ENCODE assay signal across 11 mouse cellular contexts in the genomic region with DNA sequence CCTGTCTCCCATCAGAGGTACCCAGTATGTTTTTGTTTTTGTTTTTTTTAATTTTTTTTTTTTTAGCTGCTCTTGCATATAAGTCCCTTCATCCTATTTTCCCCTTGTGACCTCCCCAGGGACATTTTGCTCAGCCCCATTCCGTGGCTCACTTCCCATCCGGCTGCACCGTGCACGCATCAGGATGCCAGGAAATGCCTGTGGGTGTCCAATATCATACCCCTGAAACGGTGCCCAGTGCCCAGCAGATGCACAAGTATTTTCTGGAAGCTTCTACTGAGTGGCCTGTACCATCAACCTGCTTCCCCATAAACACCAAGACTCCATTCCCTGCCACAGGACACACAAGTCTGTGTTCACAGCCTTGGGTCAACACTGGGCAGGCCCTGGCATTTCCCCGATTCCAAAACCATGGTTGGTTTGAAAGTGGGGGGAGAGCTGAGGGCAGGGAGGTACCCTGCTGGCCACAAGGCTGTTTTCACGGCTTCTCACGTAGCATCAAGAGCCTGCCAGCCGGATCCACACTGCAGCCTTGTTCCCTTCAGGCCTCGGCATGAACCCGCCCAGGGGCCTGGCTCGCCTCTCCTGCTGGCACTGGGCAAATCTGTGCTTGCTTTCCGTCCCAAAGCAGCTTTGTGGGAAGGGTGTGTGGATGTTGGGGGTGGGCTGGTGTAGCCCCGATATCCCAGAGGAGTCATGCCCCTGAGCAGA. TPM values are rescaled to one million over a fixed set of nuclear protein-coding genes. Genes with fewer than 3 reads are reported as not detected.
DNase-seq lines count a peak whose midpoint lies in the region; ATAC-seq and TF ChIP-seq lines count a peak whose summit lies in the region.
"Had no signal": no experiment of that assay in that cellular context is flagged by ENCODE, and none has a peak within 500 bp of the region (broad histone marks: within the 10 kb centered on the region; RNA-seq: fewer than 3 reads in every experiment).

No protein-coding gene starts in this region.

- H3K27ac ChIP-seq in forebrain, embryonic 16.5 days (ENCODE audit: low read length) = no peak overlapping the region
- no peak overlapping the region for H3K27ac ChIP-seq in forebrain, embryonic 11.5 days (ENCODE audit: low read depth, low read length)
- 0 out of 2 replicates have a peak overlapping the region, but pooled peaks have one; percentile 14 for H3K27ac ChIP-seq in stomach, embryonic 16.5 days (ENCODE audit: low read length)
- no peak overlapping the region for H3K27ac ChIP-seq in stomach, postnatal 0 days (replicated peaks)
- H3K27ac ChIP-seq: heart, embryonic 10.5 days; liver, embryonic 15.5 days had no signal

- peak; percentile 31; the same call in 1 of the 2 replicates for ATAC-seq in forebrain, embryonic 16.5 days
- ATAC-seq in forebrain, embryonic 11.5 days (replicated peaks; ENCODE audit: low FRiP score) = no peak
- no peak for ATAC-seq in stomach, embryonic 16.5 days (ENCODE audit: insufficient read depth, low FRiP score)
- no peak for ATAC-seq in stomach, postnatal 0 days (ENCODE audit: low FRiP score, low TSS enrichment)
- no peak for ATAC-seq in monocyte, adult 5-6 weeks (replicated peaks; ENCODE audit: insufficient number of reproducible peaks, low FRiP score, low TSS enrichment, poor library complexity, severe bottlenecking)
- no peak for ATAC-seq in frontal cortex, adult (ENCODE audit: low TSS enrichment)

- H3K9ac ChIP-seq in forebrain, embryonic 16.5 days (replicated peaks; ENCODE audit: low read depth, low read length) = no peak overlapping the region
- H3K9ac ChIP-seq in forebrain, embryonic 11.5 days (ENCODE audit: low read length) = no peak overlapping the region
- H3K9ac ChIP-seq in stomach, embryonic 16.5 days (ENCODE audit: low read length) = 0 out of 2 replicates have a peak overlapping the region, but pooled peaks have one; percentile 35
- no peak overlapping the region for H3K9ac ChIP-seq in stomach, postnatal 0 days (ENCODE audit: low read length)
- H3K9ac ChIP-seq: liver, embryonic 15.5 days had no signal

- peaks cover 3% of the 10 kb centered on the region; the same call in 1 of the 2 replicates for H3K9me3 ChIP-seq in forebrain, embryonic 16.5 days (ENCODE audit: control insufficient read depth, low read length)
- no peaks in the 10 kb centered on the region for H3K9me3 ChIP-seq in forebrain, embryonic 11.5 days (ENCODE audit: control insufficient read depth, low read length)
- no peaks in the 10 kb centered on the region for H3K9me3 ChIP-seq in stomach, embryonic 16.5 days (replicated peaks; ENCODE audit: control insufficient read depth, low read length)
- H3K9me3 ChIP-seq in stomach, postnatal 0 days (ENCODE audit: control insufficient read depth, low read length) = no peaks in the 10 kb centered on the region
- H3K9me3 ChIP-seq: heart, embryonic 10.5 days; liver, embryonic 15.5 days had no signal

- no peaks in the 10 kb centered on the region for H3K27me3 ChIP-seq in forebrain, embryonic 16.5 days (replicated peaks; ENCODE audit: control insufficient read depth, insufficient read depth, low read length)
- H3K27me3 ChIP-seq in forebrain, embryonic 11.5 days (ENCODE audit: control insufficient read depth, insufficient read depth, low read length) = no peaks in the 10 kb centered on the region
- H3K27me3 ChIP-seq in stomach, embryonic 16.5 days (ENCODE audit: control insufficient read depth, insufficient read depth, low read length) = no peaks in the 10 kb centered on the region
- H3K27me3 ChIP-seq in stomach, postnatal 0 days (ENCODE audit: control insufficient read depth, insufficient read depth, low read length) = no peaks in the 10 kb centered on the region
- H3K27me3 ChIP-seq: liver, embryonic 15.5 days had no signal

- no peak overlapping the region for H3K4me3 ChIP-seq in forebrain, embryonic 16.5 days (replicated peaks; ENCODE audit: low read length)
- H3K4me3 ChIP-seq in forebrain, embryonic 11.5 days (ENCODE audit: low read depth, low read length) = no peak overlapping the region
- H3K4me3 ChIP-seq in stomach, embryonic 16.5 days (replicated peaks; ENCODE audit: low read length) = no peak overlapping the region
- no peak overlapping the region for H3K4me3 ChIP-seq in stomach, postnatal 0 days (ENCODE audit: low read depth, low read length)
- H3K4me3 ChIP-seq: heart, embryonic 10.5 days; liver, embryonic 15.5 days had no signal

- no peak for TF ChIP-seq CTCF in stomach, postnatal 0 days (IDR thresholded peaks at IDR 0.05; ENCODE audit: low read depth)

- DNase-seq in forebrain, embryonic 11.5 days (ENCODE audit: low spot score) = no peak
- DNase-seq in stomach, postnatal 0 days (ENCODE audit: low spot score) = no peak
- peak; percentile 61 for DNase-seq in gastrocnemius, postnatal 25 days
- peak; percentile 66 for DNase-seq in skeletal muscle tissue, adult 2 months (ENCODE audit: low read depth, low spot score)
- DNase-seq: embryo, embryonic 11 days had no signal

- no peak overlapping the region for H3K4me2 ChIP-seq in forebrain, embryonic 16.5 days (ENCODE audit: low read length)
- H3K4me2 ChIP-seq in forebrain, embryonic 11.5 days (ENCODE audit: low read depth, low read length, severe bottlenecking) = no peak overlapping the region
- no peak overlapping the region for H3K4me2 ChIP-seq in stomach, embryonic 16.5 days (ENCODE audit: low read depth, low read length)
- no peak overlapping the region for H3K4me2 ChIP-seq in stomach, postnatal 0 days (replicated peaks; ENCODE audit: low read depth)
- H3K4me2 ChIP-seq: liver, embryonic 15.5 days had no signal

- 72% methylated on average over 14 of the region's 14 CpGs for WGBS in forebrain, embryonic 16.5 days
- WGBS in forebrain, embryonic 11.5 days = 82% methylated on average over 14 of the region's 14 CpGs
- WGBS in stomach, embryonic 16.5 days = 72% methylated on average over 14 of the region's 14 CpGs
- WGBS in stomach, postnatal 0 days = 64% methylated on average over 14 of the region's 14 CpGs

- TF ChIP-seq EP300 in stomach, postnatal 0 days (optimal IDR thresholded peaks at IDR 0.05) = no peak

- no peaks in the 10 kb centered on the region for H3K36me3 ChIP-seq in forebrain, embryonic 16.5 days (ENCODE audit: control insufficient read depth, insufficient read depth)
- no peaks in the 10 kb centered on the region for H3K36me3 ChIP-seq in forebrain, embryonic 11.5 days (ENCODE audit: control insufficient read depth, insufficient read depth, low read length)
- H3K36me3 ChIP-seq in stomach, embryonic 16.5 days (ENCODE audit: control insufficient read depth, insufficient read depth, low read length) = no peaks in the 10 kb centered on the region
- no peaks in the 10 kb centered on the region for H3K36me3 ChIP-seq in stomach, postnatal 0 days (ENCODE audit: control insufficient read depth, insufficient read depth, low read length)
- H3K36me3 ChIP-seq: heart, embryonic 10.5 days; liver, embryonic 15.5 days had no signal

- peaks cover 6% of the 10 kb centered on the region for H3K4me1 ChIP-seq in forebrain, embryonic 16.5 days (replicated peaks; ENCODE audit: control insufficient read depth, insufficient read depth, low read length)
- 0 out of 2 replicates have a peak, but pooled peaks cover 3% of the 10 kb centered on the region for H3K4me1 ChIP-seq in forebrain, embryonic 11.5 days (replicated peaks; ENCODE audit: control insufficient read depth, insufficient read depth, low read length)
- H3K4me1 ChIP-seq in stomach, embryonic 16.5 days (ENCODE audit: control insufficient read depth, insufficient read depth, low read length) = peaks cover 12% of the 10 kb centered on the region
- H3K4me1 ChIP-seq in stomach, postnatal 0 days (replicated peaks; ENCODE audit: control insufficient read depth, insufficient read depth) = 0 out of 2 replicates have a peak, but pooled peaks cover 4% of the 10 kb centered on the region
- H3K4me1 ChIP-seq: liver, embryonic 15.5 days had no signal

RNA-seq across cellular contexts. Expression of a gene that starts 36.2 kb away (rescaled TPM):
- 3.7 and 4.0 TPM in 2 replicates for polyA plus RNA-seq in forebrain, embryonic 16.5 days (2015; fragmentation: Nextera tagmentation; extraction: Ambion mirVana)
- polyA plus RNA-seq in forebrain, embryonic 11.5 days (2014; fragmentation: Nextera tagmentation; extraction: Ambion mirVana) = 4.5 and 6.0 TPM in 2 replicates
- 2.7 and 3.0 TPM in 2 replicates for polyA plus RNA-seq in stomach, embryonic 16.5 days (2015; fragmentation: Nextera tagmentation; extraction: Ambion mirVana)
- polyA plus RNA-seq in stomach, postnatal 0 days (2015; fragmentation: Nextera tagmentation; extraction: Ambion mirVana) = 1.8 and 2.3 TPM in 2 replicates
- under 1 TPM; 0.33 to 0.43 TPM for total RNA-seq in gastrocnemius, postnatal 25 days (2021)
- not detected in 3 replicates for total RNA-seq in monocyte, adult 5-6 weeks (2017)

Comparison
In these comparisons a context has a peak if more than half of its experiments do, and no peak if none do; other contexts are left out.
1. DNase-seq: peak in gastrocnemius, postnatal 25 days (single experiment) and skeletal muscle tissue, adult 2 months (single experiment); none in forebrain, embryonic 11.5 days (single experiment) and stomach, postnatal 0 days (single experiment).